Mouse (Mus musculus) urinary bladder, postnatal 36 days (tissue): ENCODE data around the gene Hs3st2.
"Not testable (repeated sequence)": the region's sequence is repeated elsewhere in the genome, so short reads cannot be mapped to it uniquely, and the experiment has no call there.

ENCODE experiments used
- DNase-seq, 2 experiments: peaks; one replicate each; pipeline ENCODE4 v3.0.0; 2022; ENCODE audit warnings: low spot score in 2 of 2, mixed read lengths in 1 of 2

Hs3st2 gene

DNA sequence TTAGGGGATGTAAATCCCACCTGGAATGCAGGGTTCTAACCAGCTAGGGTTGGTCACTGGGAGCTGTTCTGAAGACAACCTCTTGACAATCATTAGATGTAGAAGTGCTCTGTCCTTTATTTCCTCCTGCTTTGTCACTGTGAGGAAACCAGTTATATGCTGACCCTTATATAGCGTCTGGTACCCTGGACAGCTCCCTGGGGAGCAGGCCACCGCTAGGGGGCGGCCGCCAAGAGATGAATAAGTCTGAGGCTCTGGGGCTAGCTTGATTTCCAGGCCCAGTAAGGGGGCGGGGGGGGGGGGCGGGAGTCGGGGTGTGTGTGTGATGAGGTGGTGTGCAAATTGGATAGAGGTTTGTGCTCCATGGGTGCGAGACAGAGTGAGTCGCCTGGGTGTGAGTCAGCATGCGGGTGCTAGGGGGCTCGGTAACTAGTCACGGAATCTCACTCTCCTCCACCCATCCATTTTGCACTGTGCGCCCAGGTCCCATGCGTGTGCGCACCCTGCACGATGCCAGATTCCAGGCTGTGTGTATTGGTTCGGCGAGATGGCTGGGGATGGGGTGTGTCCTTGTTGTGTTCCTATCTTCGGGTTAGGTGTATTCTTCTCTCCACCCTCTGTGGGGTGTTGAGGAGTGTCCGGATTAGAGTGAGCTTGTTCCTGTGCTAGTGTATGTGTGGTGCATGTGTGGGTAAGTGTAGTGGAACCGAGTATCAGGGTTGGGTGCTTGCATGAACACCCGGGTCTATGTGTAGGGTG, at the start of gene Hs3st2:
Hs3st2 (plus strand) TSS at position 635 of the 759 bp plus-strand sequence.
- DNase-seq: peak in 1 of 2 experiments; percentile 10

DNA sequence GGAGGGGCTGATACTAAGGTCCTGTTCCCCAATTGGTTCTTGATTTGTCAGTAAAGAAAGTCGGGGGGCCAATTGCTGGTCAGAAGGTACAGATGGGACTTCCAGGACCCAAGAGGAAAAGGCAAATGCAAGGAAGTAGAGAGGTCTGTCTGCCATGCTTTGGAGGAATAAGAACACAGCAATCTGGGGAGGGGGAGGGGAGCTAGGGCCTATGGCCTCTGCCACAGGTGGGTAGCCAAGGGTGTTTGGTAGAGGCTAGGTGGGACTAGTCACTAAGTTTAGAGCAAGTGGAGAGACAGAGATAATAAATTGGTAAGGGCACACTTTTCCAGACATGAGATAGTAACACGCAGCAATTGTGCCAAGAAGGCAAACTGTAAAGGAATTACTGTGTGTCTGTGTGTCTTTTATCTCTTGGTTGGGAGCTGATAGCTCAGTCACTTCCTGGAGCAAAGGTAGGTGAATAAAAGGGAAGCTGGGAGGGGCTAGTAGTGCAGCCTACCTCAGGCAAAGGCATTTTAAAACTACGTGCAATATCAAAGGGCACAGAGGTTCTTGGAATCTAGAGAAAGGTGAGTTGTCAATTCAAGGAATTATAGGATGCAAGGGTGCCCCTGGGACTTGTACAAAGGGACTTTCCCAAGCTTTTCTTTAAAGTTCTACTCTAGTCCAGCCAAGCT, 43.2 kb upstream of the Hs3st2 start:
- no peak for DNase-seq

DNA sequence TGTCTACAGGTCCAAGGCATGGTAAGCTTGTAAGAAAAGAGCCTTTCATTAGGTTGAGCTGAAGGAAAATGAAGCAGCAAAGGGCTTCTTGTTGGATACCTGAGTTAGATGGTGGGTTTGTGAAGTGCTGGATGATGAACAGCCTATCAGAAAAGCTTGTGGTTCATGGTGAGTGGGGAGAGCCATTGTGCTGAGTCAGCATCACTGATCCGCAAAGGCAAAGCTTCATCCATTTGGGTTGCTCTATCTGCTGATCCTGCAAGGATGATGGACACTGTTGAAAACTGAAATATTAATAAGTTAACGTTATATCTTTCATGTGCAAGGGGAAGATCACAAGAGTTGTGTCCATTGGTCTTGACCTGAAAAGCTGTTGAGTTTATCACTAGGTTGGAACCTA, 40.0 kb upstream of the Hs3st2 start:
- DNase-seq: no peak

DNA sequence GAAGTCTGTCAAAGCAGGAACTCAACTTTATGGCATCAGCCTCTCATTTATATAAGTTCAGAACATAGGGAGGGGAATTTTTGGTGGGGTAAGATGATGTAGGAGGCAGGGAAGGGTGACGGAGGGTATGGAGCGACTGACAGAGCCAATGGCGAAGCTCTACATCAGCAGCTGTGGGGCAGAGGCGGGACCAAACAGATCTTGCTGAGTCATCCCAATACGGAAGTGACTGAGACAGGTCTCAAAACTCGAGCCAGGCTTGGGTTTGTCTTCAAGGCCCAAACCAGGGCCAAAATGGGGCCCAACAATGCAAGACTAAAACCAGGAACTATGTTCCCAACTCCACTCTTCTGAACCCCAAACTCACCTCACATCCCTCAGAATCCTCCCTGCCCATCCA, 30.2 kb upstream of the Hs3st2 start:
- not testable (repeated sequence) for DNase-seq

DNA sequence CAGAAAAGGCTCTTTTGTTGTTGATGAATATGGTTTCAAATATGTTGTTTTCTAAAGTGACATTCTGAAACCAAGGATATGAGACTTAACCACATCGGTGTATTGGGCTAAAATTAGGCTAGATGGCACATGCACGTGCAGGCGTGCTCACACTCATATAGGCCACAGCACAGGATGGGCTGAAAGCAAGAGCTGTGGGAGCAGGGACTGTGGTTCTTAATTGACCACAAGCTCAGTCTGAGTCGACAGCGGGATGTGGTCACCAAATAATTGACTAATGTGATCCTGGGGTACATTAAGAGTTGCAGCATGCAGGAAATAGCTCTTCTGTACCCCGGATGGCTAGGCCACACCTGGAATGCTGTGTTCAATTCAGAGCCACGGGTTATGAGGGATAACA, 26.1 kb upstream of the Hs3st2 start:
- DNase-seq: no peak

DNA sequence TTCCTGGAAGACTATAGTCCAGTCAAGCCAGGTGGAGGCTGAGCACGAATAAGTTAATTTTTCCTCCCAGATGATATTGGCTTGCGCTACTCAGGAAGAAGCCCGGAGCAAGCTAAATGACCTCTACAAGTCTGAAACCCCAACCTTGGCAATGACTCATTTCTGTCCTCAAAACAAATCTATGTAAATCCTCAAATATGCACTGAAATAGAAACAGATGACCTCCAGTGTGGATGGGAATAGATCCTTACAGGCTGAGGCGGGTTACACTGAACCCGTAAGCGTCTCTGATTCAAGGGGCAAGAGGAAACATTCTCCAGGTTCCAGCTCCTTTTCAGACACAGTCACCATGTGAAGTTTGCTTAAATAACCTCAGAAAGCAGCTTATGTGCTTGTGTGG, 24.5 kb upstream of the Hs3st2 start:
- no peak for DNase-seq

DNA sequence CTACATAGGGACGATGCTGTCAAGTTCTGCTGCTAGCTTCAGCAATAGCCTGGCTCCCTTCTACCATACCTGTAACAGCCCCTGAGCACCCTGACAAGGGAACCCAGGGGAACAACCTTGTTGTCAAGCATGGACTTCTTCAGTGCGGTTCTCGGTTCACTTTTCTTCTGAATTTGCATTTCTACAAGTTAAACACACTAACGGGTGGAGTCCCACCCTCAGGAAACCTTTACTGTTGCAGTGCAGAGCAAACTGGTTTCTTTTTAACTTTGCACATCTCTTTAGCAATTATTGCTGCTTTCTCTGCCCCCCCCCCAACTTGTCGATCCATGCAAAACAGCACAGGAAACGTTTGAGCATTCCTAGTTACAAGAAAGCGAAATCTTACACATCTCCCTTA, 19.7 kb upstream of the Hs3st2 start:
- no peak for DNase-seq

DNA sequence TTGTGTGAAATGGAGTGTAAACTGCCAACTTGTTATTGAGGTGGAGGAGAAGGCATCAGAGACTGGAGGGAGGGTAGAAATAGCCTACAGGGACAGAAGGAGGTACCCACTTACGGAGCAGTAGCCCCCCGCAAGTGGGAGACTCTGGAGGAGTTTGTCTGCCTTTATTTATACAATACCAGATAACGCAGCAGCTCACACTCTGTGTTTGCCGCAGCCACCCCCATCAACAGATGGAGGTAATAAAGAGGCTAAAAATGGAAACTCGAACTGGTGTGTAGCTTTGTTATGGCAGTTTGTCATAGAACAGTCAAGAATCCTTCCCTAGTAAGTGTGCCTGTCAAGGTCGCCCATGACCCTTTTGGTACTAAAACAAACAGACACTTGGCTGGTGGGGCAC, 16.2 kb upstream of the Hs3st2 start:
- no peak for DNase-seq

DNA sequence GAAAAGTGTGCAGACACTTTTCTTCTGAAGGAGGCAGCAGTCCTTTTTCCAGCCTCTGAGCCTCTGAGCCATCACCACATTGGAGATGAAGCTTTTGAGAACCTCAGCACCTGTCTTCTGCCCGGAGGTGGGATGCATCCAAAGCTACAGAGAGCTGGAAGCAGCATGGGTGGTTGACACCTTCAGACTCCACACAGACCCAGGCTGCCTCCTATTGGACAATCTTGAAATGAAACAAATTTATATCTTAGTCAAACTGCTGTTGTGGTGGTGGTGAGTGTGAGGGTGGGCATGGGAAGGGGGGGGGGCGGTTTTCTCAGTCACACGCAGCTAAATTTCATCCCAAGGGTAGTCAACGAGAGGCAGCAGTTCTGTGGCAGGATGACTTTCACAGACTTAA, 12.7 kb upstream of the Hs3st2 start:
- DNase-seq: no peak

DNA sequence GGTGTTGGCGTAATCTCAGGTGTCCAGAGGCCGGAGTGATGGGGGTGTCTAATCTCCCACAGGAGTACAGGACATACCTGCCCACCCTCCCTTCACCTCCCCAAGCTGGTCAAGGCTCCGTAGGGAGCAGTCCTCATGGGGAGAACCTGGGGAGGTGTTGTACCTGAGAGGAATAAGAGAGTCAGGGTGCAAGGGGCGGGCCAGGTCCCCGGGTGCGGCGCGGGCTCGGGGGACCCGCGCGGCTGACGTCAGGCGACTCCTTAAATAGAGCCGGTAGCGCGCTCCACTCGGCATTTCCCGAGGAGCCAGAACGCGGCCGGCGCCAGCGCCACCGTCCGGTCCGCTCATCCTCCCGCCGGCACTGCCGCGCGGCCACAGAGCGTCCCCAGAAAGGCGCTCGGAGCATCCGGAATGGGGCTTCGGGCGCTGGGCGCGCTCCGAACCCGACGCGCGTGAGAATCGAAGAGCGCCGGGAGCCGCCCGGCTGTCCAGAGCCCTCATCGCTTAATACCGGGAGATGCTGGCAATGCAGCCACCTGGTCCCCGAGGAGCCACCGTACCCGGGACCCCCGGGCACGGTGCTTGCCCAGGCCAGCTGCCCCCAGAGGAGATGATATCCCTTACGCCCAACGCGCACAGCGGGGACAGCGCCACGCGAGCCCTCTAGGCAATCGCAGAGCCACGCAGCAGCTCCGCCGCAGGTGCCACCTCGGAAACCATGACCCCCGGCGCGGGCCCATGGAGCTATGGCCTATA, 503 bp downstream of the Hs3st2 start:
- no peak for DNase-seq

DNA sequence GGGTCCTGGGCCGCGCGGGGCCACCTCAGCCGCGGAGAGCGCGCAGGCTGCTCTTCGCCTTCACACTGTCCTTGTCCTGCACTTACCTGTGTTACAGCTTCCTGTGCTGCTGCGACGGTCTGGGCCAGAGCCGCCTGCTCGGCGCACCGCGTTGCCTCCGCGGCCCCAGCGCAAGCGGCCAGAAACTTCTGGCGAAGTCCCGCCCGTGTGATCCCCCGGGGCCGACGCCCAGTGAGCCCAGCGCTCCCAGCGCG, 1.0 kb downstream of the Hs3st2 start:
- no peak for DNase-seq

DNA sequence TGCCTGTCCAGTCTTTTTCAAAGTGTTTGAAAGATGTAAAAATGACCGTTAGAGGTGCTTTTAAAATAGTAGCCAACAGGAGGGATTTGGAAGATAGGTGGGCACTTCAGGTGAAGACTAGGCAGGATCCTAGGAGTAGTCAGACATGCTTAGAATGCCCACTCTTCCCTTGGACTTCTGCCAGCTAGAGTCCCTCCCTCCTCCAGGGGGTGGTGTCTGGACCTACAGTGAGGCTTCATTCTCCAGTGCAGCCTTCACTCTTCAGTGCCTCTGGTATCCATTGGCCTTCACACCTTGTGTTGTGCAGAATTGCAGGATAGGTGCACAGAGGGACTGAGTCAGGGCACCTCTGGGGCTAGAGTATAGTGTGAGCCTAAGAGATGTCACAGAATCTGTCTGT, 2.2 kb downstream of the Hs3st2 start:
- DNase-seq: no peak

DNA sequence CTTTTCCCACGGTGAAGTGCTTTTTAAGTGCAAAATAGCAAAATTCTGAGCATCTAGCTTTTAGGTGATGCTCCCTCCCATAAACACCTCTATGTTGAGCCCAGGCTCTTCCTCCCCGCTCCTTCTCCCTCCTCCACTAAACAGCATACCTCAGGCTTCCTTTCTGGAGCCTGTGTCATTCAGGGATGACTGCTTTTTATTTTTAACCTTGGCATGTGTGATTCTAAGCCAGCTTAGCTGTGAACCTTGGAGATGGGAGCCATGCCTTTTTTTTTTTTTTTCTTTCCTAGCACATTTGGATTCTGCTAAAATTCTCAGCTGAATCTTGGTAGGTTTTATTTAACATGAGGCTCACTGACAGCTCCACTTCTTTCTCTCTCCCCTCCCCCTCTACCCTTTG, 3.2 kb downstream of the Hs3st2 start:
- no peak for DNase-seq

DNA sequence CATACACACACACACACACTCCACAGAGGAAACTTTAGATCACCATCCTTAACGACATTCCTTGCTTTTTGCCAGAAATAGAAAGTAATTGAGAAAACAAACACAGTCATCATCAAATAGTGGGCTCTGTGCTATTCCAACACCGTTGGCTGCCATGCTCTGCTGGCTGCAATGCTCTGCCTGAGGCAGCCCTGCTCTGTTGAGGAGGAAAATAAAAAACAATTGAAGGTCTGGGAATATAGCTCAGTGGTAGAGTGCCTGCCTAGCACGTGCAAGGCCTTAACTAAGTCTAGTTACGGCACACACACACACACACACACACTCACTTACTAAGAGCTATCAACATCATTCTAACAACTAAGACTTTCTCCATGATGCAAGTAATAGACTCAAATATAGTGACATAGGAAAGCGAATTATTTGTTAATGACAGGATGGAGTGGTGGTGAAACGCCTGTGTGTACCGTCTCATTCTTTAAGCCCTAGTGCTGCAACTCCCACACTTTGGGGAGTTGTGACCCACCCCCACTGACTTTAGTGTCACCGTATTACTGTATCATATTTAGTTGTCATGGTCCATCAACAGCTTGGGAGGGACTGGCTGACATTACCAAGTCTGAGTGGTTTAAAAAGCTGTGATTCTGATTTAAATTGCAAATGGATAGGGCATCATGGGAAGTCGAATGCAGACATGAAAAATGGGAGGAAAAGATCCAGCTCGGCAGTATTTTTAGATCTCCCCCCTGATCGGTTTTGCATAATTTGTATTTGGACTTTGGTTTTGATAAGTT, 19.3 kb downstream of the Hs3st2 start:
- no peak for DNase-seq

DNA sequence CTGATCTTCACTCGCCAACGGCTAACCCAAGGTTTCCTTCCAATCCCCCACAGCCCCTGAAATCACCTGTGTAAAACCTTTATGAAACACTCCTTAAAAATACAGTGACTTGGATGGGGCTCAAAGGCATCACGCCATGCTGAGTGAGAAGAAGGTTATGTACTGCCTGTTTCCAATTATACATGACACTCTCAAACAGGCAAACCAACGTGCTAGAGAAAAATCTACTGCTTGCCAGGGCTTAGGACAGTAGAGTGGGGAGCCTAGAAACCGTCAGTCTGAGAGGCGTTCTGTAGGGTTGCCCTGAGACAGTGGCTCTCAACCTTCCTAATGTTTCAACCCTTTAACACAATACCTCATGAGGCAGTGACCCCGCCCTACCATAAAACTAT, 19.8 kb downstream of the Hs3st2 start:
- no peak for DNase-seq

DNA sequence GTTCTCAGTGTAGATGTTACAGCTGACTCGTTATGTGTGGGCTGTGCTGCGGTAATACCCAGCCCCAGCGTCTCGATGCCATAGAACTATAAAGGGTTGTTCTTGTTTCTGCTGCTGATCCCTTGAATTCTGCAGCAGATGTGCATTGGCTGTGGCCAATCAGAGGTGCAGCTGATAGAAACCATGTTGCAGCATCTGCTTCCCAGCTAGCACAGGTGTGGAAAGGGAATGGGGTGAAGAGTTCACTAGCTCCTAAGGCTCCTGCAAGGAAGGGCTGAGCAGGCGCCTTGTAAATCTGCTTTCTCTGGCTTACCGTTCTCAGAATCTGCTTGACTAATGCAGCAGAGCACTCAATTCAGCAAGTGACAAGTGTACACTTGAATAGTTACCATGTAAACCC, 45.2 kb downstream of the Hs3st2 start:
- no peak for DNase-seq

DNA sequence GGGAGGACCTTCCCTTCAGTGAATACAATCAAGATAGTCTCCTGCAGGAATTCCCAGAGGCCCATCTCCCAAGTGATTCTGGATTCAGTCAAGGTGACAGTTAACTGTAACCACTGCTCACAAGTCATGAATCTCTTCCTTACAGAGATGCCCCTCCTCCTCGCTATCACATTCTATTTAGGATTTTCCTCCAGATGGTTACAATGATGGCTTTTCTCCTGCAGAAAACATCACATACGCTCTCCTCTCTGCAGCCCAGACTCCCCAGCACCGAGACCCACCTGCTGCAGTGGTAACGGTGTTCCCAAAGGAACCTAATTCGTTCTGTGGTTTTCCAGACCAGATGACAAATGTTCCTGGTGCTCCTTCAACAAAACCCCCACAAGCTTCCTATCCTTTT, 49.5 kb downstream of the Hs3st2 start:
- DNase-seq: no peak

DNA sequence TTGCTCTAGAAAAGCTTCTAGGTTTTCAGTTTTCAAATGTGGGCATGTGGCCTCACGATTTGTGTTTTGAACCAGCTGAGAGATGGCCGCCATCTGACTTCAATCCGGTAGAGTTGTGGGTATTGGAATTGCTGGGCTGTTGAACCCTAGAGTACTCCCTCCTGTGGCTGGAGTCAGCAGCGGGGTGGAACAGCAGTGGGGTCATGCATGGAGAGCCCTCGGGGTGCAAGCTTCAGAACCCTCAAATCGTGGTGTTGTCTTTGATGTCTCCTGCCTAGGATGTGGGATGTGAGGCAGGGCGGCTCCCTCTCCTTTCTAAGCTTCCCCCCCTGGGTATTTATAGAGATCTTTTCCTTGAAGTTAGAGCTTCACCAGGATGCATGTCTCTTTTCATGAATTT, 52.7 kb downstream of the Hs3st2 start:
- DNase-seq: no peak

DNA sequence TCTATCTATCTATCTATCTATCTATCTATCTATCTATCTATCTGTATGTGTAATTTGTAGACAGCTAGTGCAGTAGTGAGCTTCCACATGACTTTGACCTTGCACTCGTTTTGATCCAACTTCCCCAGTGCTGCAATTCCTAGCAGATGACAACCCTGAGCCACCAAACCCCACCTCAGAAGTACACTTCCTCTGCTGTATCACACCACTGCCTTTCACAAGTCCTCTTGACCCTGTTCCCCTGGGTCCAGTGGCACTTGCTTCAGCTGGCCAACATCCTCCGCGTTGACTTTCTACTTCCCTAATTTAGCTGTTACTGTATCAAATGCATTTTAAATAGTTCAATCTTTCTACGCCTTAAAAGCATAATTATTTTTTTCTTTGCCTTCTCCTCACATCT, 54.6 kb downstream of the Hs3st2 start:
- DNase-seq: no peak

DNA sequence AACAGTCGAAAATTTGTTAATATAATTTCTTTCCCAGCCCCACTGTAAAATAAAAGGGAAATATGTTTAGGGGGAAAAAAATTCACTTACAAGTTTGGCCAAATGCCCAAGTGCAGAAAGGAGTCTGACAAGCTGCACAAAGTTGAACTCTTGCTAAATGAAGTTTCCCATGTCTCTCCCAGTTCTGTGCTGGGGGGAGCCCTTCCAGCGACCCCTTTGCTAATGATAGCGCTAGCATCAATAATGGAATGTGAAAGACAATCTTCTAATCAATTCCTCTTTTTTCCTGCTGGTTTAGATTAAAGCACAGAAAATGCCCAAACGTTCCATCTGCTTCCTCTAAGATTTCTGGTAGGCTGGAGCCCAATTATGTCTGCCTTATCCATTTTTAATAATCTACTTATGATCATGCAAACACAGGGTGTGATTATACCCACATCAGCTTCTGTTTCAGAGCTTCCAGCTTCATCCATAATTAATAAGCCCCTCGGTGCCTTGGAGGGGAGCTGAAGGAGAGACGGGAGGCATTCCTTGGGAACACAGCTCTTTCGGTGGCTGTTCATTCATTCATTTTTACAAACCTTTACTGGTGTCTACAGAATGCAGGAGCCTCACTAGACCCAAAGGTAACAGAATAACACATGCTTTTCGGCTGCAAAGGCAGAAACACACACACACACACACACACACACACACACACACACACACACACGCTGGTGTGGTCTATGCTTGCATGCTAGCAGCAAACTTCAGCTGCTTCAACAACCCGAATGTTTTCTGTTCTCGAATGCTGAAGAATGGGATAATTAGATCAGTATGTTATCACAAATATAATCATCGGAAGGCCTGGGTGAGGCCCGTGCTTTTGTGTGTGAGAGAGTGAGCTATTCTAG, 59.5 kb downstream of the Hs3st2 start:
- no peak for DNase-seq

DNA sequence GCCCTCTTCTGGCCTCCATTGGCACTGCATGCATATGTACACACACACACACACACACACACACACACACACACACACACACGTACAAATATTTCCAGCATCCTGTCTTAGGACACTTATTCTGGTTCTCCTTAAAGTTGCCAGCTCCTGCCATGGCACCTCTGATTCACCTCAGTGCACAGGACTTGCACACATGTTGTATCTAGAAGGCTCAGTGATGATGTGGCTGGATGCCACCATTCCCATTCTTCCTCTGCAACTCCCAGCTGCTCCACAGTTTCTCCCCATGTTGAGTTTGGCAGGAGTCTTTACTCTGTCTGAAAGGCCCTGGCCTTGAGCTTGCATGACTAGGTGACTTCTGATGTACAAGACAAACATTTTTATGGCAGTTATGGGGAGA, 65.1 kb downstream of the Hs3st2 start:
- DNase-seq: no peak
